Mouse (Mus musculus) neural tube, embryonic 14.5 days (tissue): ENCODE results near the gene Fndc4. TPM values are rescaled to one million over a fixed set of nuclear protein-coding genes. Genes with fewer than 3 reads are reported as not detected.

Source experiments
- ATAC-seq: fragments of 200-750 bp; cut with Nextera tagmentation; 2 replicates; pipeline ENCODE4 v1.8.0; 2017; ENCODE audit warnings: low read depth, mild to moderate bottlenecking, moderate TSS enrichment, moderate library complexity
- H3K27ac ChIP-seq: fragments of 300-500 bp; sonication (generic); 2 replicates; pipeline ENCODE4 v1.5.1; 2014; ENCODE audit warnings: low read depth, mild to moderate bottlenecking, control low read depth, low read length, moderate library complexity, mixed read lengths
- H3K27me3 ChIP-seq: fragments of 300-500 bp; sonication (generic); 2 replicates; pipeline ENCODE4 v1.6.1; 2014; ENCODE audit warnings: low read length; ENCODE audit not compliant: control insufficient read depth, insufficient read depth
- H3K36me3 ChIP-seq: fragments of 300-500 bp; sonication (generic); 2 replicates; pipeline ENCODE4 v1.6.1; 2014; ENCODE audit warnings: low read length, mixed read lengths; ENCODE audit not compliant: control insufficient read depth, insufficient read depth
- H3K4me1 ChIP-seq: fragments of 300-500 bp; sonication (generic); 2 replicates; pipeline ENCODE4 v1.6.1; 2014; ENCODE audit warnings: low read length; ENCODE audit not compliant: control insufficient read depth, insufficient read depth
- H3K4me2 ChIP-seq: fragments of 300-500 bp; sonication (generic); 2 replicates; pipeline ENCODE4 v1.6.1; 2014; ENCODE audit warnings: mild to moderate bottlenecking, low read depth, low read length, control low read depth
- H3K4me3 ChIP-seq: fragments of 300-500 bp; sonication (generic); 2 replicates; pipeline ENCODE4 v1.5.1; 2014; ENCODE audit warnings: low read depth, low read length, control low read depth, mixed read lengths
- H3K9ac ChIP-seq: fragments of 300-500 bp; sonication (generic); replicated peaks from 2 replicates; pipeline ENCODE4 v1.6.1; 2014; ENCODE audit warnings: low read depth, mild to moderate bottlenecking, control low read depth, low read length, mixed read lengths
- H3K9me3 ChIP-seq: fragments of 300-500 bp; sonication (generic); 2 replicates; pipeline ENCODE4 v1.6.1; 2016; ENCODE audit warnings: low read length; ENCODE audit not compliant: control insufficient read depth
- WGBS: fragments of 180-500 bp; shearing (Covaris S2); extraction: QIAGEN DNeasy Blood & Tissue Kit; methylation state at CpG from one replicate; pipeline ENCODE4 v1.1.7; 2014; 5-methylcytosine and 5-hydroxymethylcytosine counted together
- polyA plus RNA-seq: library from polyadenylated mRNA; unstranded; fragments of >200 nt; fragmentation: Nextera tagmentation; extraction: Ambion mirVana; gene quantifications from 2 replicates; pipeline ENCODE4 v1.2.1, GENCODE M21; 2014

Gene Fndc4
- polyA plus RNA-seq, 1 experiment from 2014 or later: 113 TPM

GRCm38 (mm10) chr5:31279245-31279988 lies 16.5 kb downstream of the Fndc4 start:
- H3K27me3 ChIP-seq: no peaks in the 10 kb centered on the region
- H3K4me3 ChIP-seq: no peak overlapping the region
- no peaks in the 10 kb centered on the region for H3K9me3 ChIP-seq
- no peak overlapping the region for H3K9ac ChIP-seq
- no peak overlapping the region for H3K4me2 ChIP-seq
- peaks cover 52% of the 10 kb centered on the region for H3K36me3 ChIP-seq
- ATAC-seq: no peak
- H3K4me1 ChIP-seq: no peaks in the 10 kb centered on the region
- WGBS: 89% methylated on average over 20 of the region's 20 CpGs
- H3K27ac ChIP-seq: no peak overlapping the region

- Histone ChIP-seq H3K4me3 (no peak overlapping the region), H3K9ac (no peak overlapping the region), H3K27ac (no peak overlapping the region), H3K4me1 (no peaks in the 10 kb centered on the region), H3K9me3 (no peaks in the 10 kb centered on the region), H3K36me3 (peaks cover 29% of the 10 kb centered on the region), H3K27me3 (no peaks in the 10 kb centered on the region), H3K4me2 (no peak overlapping the region)
- no peak for ATAC-seq
- 92% methylated on average over 6 of the region's 6 CpGs for WGBS
Measured at GRCm38 (mm10) chr5:31273018-31273417, 22.9 kb downstream of the Fndc4 start.

- Histone ChIP-seq H3K4me1 (no peaks in the 10 kb centered on the region), H3K9ac (no peak overlapping the region), H3K9me3 (no peaks in the 10 kb centered on the region), H3K36me3 (peaks cover 55% of the 10 kb centered on the region), H3K4me3 (no peak overlapping the region), H3K27ac (no peak overlapping the region), H3K27me3 (no peaks in the 10 kb centered on the region), H3K4me2 (no peak overlapping the region)
- WGBS: 71% methylated on average over 6 of the region's 6 CpGs
- no peak for ATAC-seq
Measured at GRCm38 (mm10) chr5:31267686-31268085, 28.2 kb downstream of the Fndc4 start.

GRCm38 (mm10) chr5:31266101-31266500 lies 29.8 kb downstream of the Fndc4 start:
- Histone ChIP-seq H3K4me2 (no peak overlapping the region), H3K27me3 (no peaks in the 10 kb centered on the region), H3K9me3 (no peaks in the 10 kb centered on the region), H3K4me3 (no peak overlapping the region), H3K4me1 (no peaks in the 10 kb centered on the region), H3K9ac (no peak overlapping the region), H3K27ac (no peak overlapping the region), H3K36me3 (peaks cover 49% of the 10 kb centered on the region)
- whole genome bisulfite sequencing: 96% methylated on average over 7 of the region's 7 CpGs
- no peak for ATAC-seq

GRCm38 (mm10) chr5:31257616-31258015 lies 38.3 kb downstream of the Fndc4 start:
- Histone ChIP-seq H3K9ac (no peak overlapping the region), H3K27ac (no peak overlapping the region), H3K9me3 (no peaks in the 10 kb centered on the region), H3K4me3 (no peak overlapping the region), H3K36me3 (peaks cover 45% of the 10 kb centered on the region), H3K4me2 (no peak overlapping the region), H3K27me3 (no peaks in the 10 kb centered on the region), H3K4me1 (no peaks in the 10 kb centered on the region)
- ATAC-seq: no peak
- WGBS: 83% methylated on average over 11 of the region's 11 CpGs

GRCm38 (mm10) chr5:31255971-31256370 lies 39.9 kb downstream of the Fndc4 start:
- Histone ChIP-seq H3K36me3 (peaks cover 51% of the 10 kb centered on the region), H3K4me2 (no peak overlapping the region), H3K9ac (no peak overlapping the region), H3K27ac (no peak overlapping the region), H3K4me1 (0 out of 2 replicates have a peak, but pooled peaks cover 3% of the 10 kb centered on the region), H3K27me3 (no peaks in the 10 kb centered on the region), H3K9me3 (no peaks in the 10 kb centered on the region), H3K4me3 (no peak overlapping the region)
- 75% methylated on average over 2 of the region's 2 CpGs for WGBS
- ATAC-seq: no peak

GRCm38 (mm10) chr5:31255381-31255780 lies 40.5 kb downstream of the Fndc4 start:
- Histone ChIP-seq H3K9me3 (no peaks in the 10 kb centered on the region), H3K9ac (no peak overlapping the region), H3K27me3 (no peaks in the 10 kb centered on the region), H3K4me2 (no peak overlapping the region), H3K4me1 (0 out of 2 replicates have a peak, but pooled peaks cover 3% of the 10 kb centered on the region), H3K27ac (no peak overlapping the region), H3K4me3 (no peak overlapping the region), H3K36me3 (peaks cover 51% of the 10 kb centered on the region)
- ATAC-seq: no peak
- WGBS: 97% methylated on average over 2 of the region's 2 CpGs

- 87% methylated on average over 8 of the region's 8 CpGs for WGBS
- H3K9me3 ChIP-seq: no peaks in the 10 kb centered on the region
- H3K9ac ChIP-seq: no peak overlapping the region
- no peak overlapping the region for H3K4me3 ChIP-seq
- no peaks in the 10 kb centered on the region for H3K27me3 ChIP-seq
- no peak for ATAC-seq
- no peak overlapping the region for H3K4me2 ChIP-seq
- 0 out of 2 replicates have a peak, but pooled peaks cover 3% of the 10 kb centered on the region for H3K4me1 ChIP-seq
- H3K27ac ChIP-seq: no peak overlapping the region
- peaks cover 51% of the 10 kb centered on the region for H3K36me3 ChIP-seq
Measured at GRCm38 (mm10) chr5:31254901-31255300, 41.0 kb downstream of the Fndc4 start.

GRCm38 (mm10) chr5:31254452-31254851 lies 41.4 kb downstream of the Fndc4 start:
- Histone ChIP-seq H3K9me3 (no peaks in the 10 kb centered on the region), H3K4me1 (0 out of 2 replicates have a peak, but pooled peaks cover 3% of the 10 kb centered on the region), H3K4me3 (no peak overlapping the region), H3K4me2 (no peak overlapping the region), H3K36me3 (peaks cover 50% of the 10 kb centered on the region), H3K27me3 (no peaks in the 10 kb centered on the region), H3K27ac (no peak overlapping the region), H3K9ac (no peak overlapping the region)
- no peak for ATAC-seq
- WGBS: 81% methylated on average over 7 of the region's 7 CpGs
